Mouse (Mus musculus): ENCODE measurements at regions not wholly inside any gene's neighbourhood (a gene's known extent, or its start where the extent isn't known, plus 50 kb on each side); places are given as distances from the start of the nearest gene placed in this dataset.

GRCm38 (mm10) chr3:60897628-60898269 is 104.8 kb upstream of the P2ry1 start:
- no peak for ATAC-seq (replicated peaks; ENCODE audit: low FRiP score, poor library complexity, severe bottlenecking)

GRCm38 (mm10) chr3:60898720-60899119 is 103.9 kb upstream of the P2ry1 start:
- ATAC-seq (replicated peaks; ENCODE audit: low FRiP score, poor library complexity, severe bottlenecking) = no peak

GRCm38 (mm10) chr3:60901571-60901970 is 101.0 kb upstream of the P2ry1 start:
- no peak for ATAC-seq (replicated peaks; ENCODE audit: low FRiP score, poor library complexity, severe bottlenecking)

GRCm38 (mm10) chr3:60916411-60916810 is 86.2 kb upstream of the P2ry1 start:
- no peak for ATAC-seq (replicated peaks; ENCODE audit: low FRiP score, poor library complexity, severe bottlenecking)

- no peak for ATAC-seq (replicated peaks; ENCODE audit: low FRiP score, poor library complexity, severe bottlenecking)
Observed at GRCm38 (mm10) chr3:60917271-60917670, 85.3 kb upstream of the P2ry1 start.

DNA sequence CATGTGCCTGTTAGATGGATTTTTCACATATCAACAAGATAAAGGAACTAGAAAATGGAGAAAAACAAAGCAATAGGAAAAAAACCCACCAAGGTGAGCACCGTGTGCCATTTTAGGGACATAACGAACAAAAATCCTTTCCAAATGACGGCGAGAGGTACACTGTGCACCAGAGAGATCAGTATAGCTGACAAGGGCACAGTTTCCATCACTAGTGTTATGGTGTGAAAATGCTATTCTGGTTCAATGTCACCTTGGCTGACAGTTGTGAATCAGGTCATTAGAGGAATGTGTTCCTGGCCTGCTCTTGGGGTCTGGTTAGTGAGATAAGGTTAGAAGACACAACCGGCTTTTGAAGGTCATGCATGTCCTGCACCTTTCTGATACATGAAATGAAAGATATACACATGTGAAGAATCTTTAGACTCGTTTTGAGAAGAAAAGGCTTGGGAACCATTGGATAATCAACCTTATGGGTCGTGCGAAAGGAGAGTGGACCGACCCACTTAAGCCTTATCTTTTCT is 76.5 kb upstream of the P2ry1 start:
- peak; percentile 49; the same call in 1 of the 2 replicates for ATAC-seq (replicated peaks; ENCODE audit: low FRiP score, poor library complexity, severe bottlenecking)

DNA sequence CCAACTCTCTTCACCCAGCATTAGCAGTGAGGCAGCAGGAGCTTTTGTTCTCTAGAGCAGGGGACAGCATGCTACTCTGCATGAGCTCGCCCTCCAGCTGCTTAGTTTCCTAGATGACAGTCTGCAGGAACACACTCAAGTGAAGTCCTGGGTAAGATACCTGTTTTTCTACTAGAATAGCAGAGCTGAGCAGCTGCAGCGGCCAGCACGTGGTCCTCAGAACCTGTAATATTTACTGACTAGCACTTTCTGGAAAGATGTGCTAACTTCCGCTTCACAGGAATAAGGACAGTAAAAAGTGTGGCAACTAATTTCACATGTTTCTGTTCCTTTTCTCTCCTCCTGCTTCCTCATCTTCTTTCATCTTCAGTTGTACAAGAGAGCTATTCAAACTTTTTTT is 73.7 kb upstream of the P2ry1 start:
- no peak for ATAC-seq (replicated peaks; ENCODE audit: low FRiP score, poor library complexity, severe bottlenecking)

DNA sequence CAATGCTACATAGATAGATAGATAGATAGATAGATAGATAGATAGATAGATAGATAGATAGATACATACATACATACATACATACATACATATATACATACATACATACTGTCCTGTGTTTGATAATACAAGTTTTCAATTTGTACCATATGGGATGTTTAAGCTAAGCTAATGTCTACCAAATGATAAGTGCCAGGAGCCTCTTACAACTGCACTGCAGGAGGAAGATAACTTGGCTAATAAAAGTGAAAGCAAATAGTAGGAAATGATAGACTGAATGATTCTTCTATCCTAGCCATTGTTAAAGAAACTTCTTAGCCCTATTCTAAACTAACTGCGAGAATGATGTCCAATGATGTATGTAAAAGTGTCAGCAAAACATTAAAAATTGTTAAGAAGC is 68.1 kb upstream of the P2ry1 start:
- ATAC-seq (replicated peaks; ENCODE audit: low FRiP score, poor library complexity, severe bottlenecking) = peak; percentile 57; the same call in 1 of the 2 replicates

- no peak for ATAC-seq (replicated peaks; ENCODE audit: low FRiP score, poor library complexity, severe bottlenecking)
Observed at GRCm38 (mm10) chr3:60941451-60941850, 61.1 kb upstream of the P2ry1 start.

DNA sequence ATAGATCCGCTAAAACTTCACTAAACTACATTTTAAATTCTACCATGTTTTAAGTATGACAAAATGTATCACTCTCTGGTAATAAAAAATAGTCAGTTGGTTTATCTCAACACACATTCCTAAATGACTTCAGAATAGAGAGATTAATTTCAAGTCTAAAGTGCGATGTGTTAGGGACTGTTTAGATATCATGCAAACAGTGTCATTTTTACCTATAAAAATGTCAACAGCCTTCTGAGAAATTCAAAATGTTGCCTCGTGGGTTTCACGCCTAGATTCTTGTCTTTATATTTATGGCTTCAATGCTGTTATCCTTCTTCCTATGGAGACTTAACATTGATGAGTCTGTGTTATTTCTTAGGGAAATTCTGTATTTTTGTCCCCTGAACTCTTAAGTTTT is 53.7 kb upstream of the P2ry1 start:
- ATAC-seq (replicated peaks; ENCODE audit: low FRiP score, poor library complexity, severe bottlenecking) = no peak

Data from erythroid progenitor cell, adult 5-6 weeks (primary cell).